Comparison of ENCODE assay signal across 8 mouse cellular contexts in genomic region chr15:37007233-37007958, GRCm38 (mm10). TPM values are rescaled to one million over a fixed set of nuclear protein-coding genes. Genes with fewer than 3 reads are reported as not detected.
DNase-seq lines count a peak whose midpoint lies in the region; ATAC-seq and TF ChIP-seq lines count a peak whose summit lies in the region.

Zfp706 (minus strand) TSS chr15:37007773.

- no peak for TF ChIP-seq CTCF in cortical plate, adult 2 months (IDR thresholded peaks at IDR 0.05; ENCODE audit: extremely low read depth, insufficient read depth, low read length)

- peak; percentile 97 for ATAC-seq in activated CD4-positive, CD25-positive, alpha-beta regulatory T cell, adult 4 months
- peak; percentile 95 for ATAC-seq in megakaryocyte progenitor cell, adult 5-6 weeks (replicated peaks; ENCODE audit: poor library complexity)

- H3K4me3 ChIP-seq in cortical plate, adult 2 months (ENCODE audit: insufficient read depth, low read length), result peak within 1 kb of the TSS; percentile 70

- peak within 1 kb of the TSS; percentile 100 for H3K27ac ChIP-seq in cortical plate, adult 2 months (ENCODE audit: insufficient read depth, low read length)

- DNase-seq in gastrocnemius, postnatal 10 days, result peak; percentile 100
- peak; percentile 99 for DNase-seq in induced T-regulatory cell, adult 2 months (ENCODE audit: low read depth)
- peak; percentile 96 to 98 for DNase-seq in left cerebral cortex, adult 9 months (ENCODE audit: low spot score in 2 of 2)
- peak; percentile 100 for DNase-seq in right cerebral cortex, postnatal 14 days
- peak; percentile 96 to 99 for DNase-seq in urinary bladder, postnatal 36 days (ENCODE audit: low spot score in 2 of 2)

- TF ChIP-seq POLR2A in cortical plate, adult 2 months (IDR thresholded peaks at IDR 0.05; ENCODE audit: extremely low read depth, insufficient read depth, low read length), result peak; percentile 83

- peaks cover 5% of the 10 kb centered on the region; the same call in 1 of the 2 replicates for H3K4me1 ChIP-seq in cortical plate, adult 2 months (ENCODE audit: control insufficient read depth, insufficient read depth, low read length)

RNA-seq across cellular contexts. Expression of gene Zfp706, which starts in this region (rescaled TPM):
- 100 to 1,000 TPM; 467 to 529 TPM for polyA plus RNA-seq in activated CD4-positive, CD25-positive, alpha-beta regulatory T cell, adult 4 months (2017; shearing (Covaris generic))
- polyA plus RNA-seq in cortical plate, adult 2 months (2012; rRNA removed), result 94.9 and 95.4 TPM in 2 replicates
- total RNA-seq in gastrocnemius, postnatal 10 days (2021), result 100 to 1,000 TPM; 167 to 183 TPM
- total RNA-seq in megakaryocyte progenitor cell, adult 5-6 weeks (2015), result 403 and 471 TPM in 2 replicates
- total RNA-seq in megakaryocyte progenitor cell, adult 5-6 weeks (2017), result 93.6 and 95.9 TPM in 2 replicates

Comparison
In these comparisons a context has a peak if more than half of its experiments do, and no peak if none do; other contexts are left out.
1. Peak in every context shown above with its lines: DNase-seq, ATAC-seq, H3K4me3 ChIP-seq and H3K27ac ChIP-seq.